9 mouse cellular contexts compared by ENCODE assay signal in genomic region chr3:41282431-41283037, GRCm38 (mm10).
DNase-seq lines count a peak whose midpoint lies in the region; ATAC-seq and TF ChIP-seq lines count a peak whose summit lies in the region.
"Had no signal": no experiment of that assay in that cellular context is flagged by ENCODE, and none has a peak within 500 bp of the region (broad histone marks: within the 10 kb centered on the region; RNA-seq: fewer than 3 reads in every experiment).

No protein-coding gene starts in this region.

- H3K9ac ChIP-seq in midbrain, embryonic 11.5 days (ENCODE audit: low read length) = no peak overlapping the region
- H3K9ac ChIP-seq in forebrain, embryonic 16.5 days (replicated peaks; ENCODE audit: low read depth, low read length) = no peak overlapping the region
- H3K9ac ChIP-seq in stomach, embryonic 15.5 days = no peak overlapping the region
- no peak overlapping the region for H3K9ac ChIP-seq in liver, postnatal 0 days (replicated peaks)
- H3K9ac ChIP-seq: midbrain, embryonic 12.5 days had no signal

- no peak for TF ChIP-seq EP300 in liver, postnatal 0 days (IDR thresholded peaks at IDR 0.05; ENCODE audit: low read depth)

- H3K27ac ChIP-seq in midbrain, embryonic 10.5 days (replicated peaks) = no peak overlapping the region
- H3K27ac ChIP-seq in midbrain, embryonic 11.5 days (ENCODE audit: low read depth, low read length) = no peak overlapping the region
- no peak overlapping the region for H3K27ac ChIP-seq in forebrain, embryonic 16.5 days (ENCODE audit: low read length)
- H3K27ac ChIP-seq in stomach, embryonic 15.5 days = no peak overlapping the region; the same call in 1 of the 2 replicates
- no peak overlapping the region for H3K27ac ChIP-seq in liver, postnatal 0 days (ENCODE audit: low read depth)
- H3K27ac ChIP-seq: midbrain, embryonic 12.5 days had no signal

- H3K4me2 ChIP-seq in midbrain, embryonic 11.5 days = no peak overlapping the region
- H3K4me2 ChIP-seq in forebrain, embryonic 16.5 days (ENCODE audit: low read length) = no peak overlapping the region
- H3K4me2 ChIP-seq in stomach, embryonic 15.5 days = no peak overlapping the region
- H3K4me2 ChIP-seq in liver, postnatal 0 days (ENCODE audit: low read depth, low read length) = no peak overlapping the region
- H3K4me2 ChIP-seq: midbrain, embryonic 12.5 days had no signal

- no peak for ATAC-seq in midbrain, embryonic 11.5 days (ENCODE audit: low FRiP score)
- ATAC-seq in forebrain, embryonic 16.5 days = peak; percentile 52; the same call in 1 of the 2 replicates
- ATAC-seq in stomach, embryonic 15.5 days (ENCODE audit: insufficient read depth, low FRiP score, low read depth) = peak; percentile 61; the same call in 1 of the 2 replicates
- no peak for ATAC-seq in megakaryocyte-erythroid progenitor cell, adult 5-6 weeks (replicated peaks; ENCODE audit: low FRiP score, low TSS enrichment, poor library complexity, severe bottlenecking)
- no peak for ATAC-seq in liver, postnatal 0 days

- WGBS in midbrain, embryonic 10.5 days = 68% methylated on average over 8 of the region's 8 CpGs
- WGBS in midbrain, embryonic 11.5 days = 73% methylated on average over 8 of the region's 8 CpGs
- 34% methylated on average over 8 of the region's 8 CpGs for WGBS in forebrain, embryonic 16.5 days
- 36% methylated on average over 8 of the region's 8 CpGs for WGBS in stomach, embryonic 15.5 days
- 58% methylated on average over 8 of the region's 8 CpGs for WGBS in liver, postnatal 0 days (ENCODE audit: insufficient replicate concordance)

- H3K36me3 ChIP-seq in midbrain, embryonic 10.5 days = no peaks in the 10 kb centered on the region
- no peaks in the 10 kb centered on the region for H3K36me3 ChIP-seq in midbrain, embryonic 11.5 days (ENCODE audit: control insufficient read depth, insufficient read depth, low read length)
- no peaks in the 10 kb centered on the region for H3K36me3 ChIP-seq in forebrain, embryonic 16.5 days (ENCODE audit: control insufficient read depth, insufficient read depth)
- no peaks in the 10 kb centered on the region for H3K36me3 ChIP-seq in stomach, embryonic 15.5 days
- no peaks in the 10 kb centered on the region for H3K36me3 ChIP-seq in liver, postnatal 0 days (replicated peaks; ENCODE audit: insufficient read depth, low read length)
- H3K36me3 ChIP-seq: midbrain, embryonic 12.5 days had no signal

- no peaks in the 10 kb centered on the region for H3K9me3 ChIP-seq in midbrain, embryonic 10.5 days (replicated peaks)
- no peaks in the 10 kb centered on the region for H3K9me3 ChIP-seq in midbrain, embryonic 11.5 days (ENCODE audit: control insufficient read depth, low read length)
- H3K9me3 ChIP-seq in forebrain, embryonic 16.5 days (ENCODE audit: control insufficient read depth, low read length) = no peaks in the 10 kb centered on the region
- H3K9me3 ChIP-seq in stomach, embryonic 15.5 days = no peaks in the 10 kb centered on the region
- peaks cover 8% of the 10 kb centered on the region; the same call in 1 of the 2 replicates for H3K9me3 ChIP-seq in liver, postnatal 0 days (ENCODE audit: low read length)
- H3K9me3 ChIP-seq: midbrain, embryonic 12.5 days had no signal

- no peak overlapping the region for H3K4me3 ChIP-seq in midbrain, embryonic 10.5 days
- no peak overlapping the region for H3K4me3 ChIP-seq in midbrain, embryonic 11.5 days (ENCODE audit: low read depth, low read length)
- H3K4me3 ChIP-seq in forebrain, embryonic 16.5 days (replicated peaks; ENCODE audit: low read length) = no peak overlapping the region
- no peak overlapping the region for H3K4me3 ChIP-seq in stomach, embryonic 15.5 days (replicated peaks)
- H3K4me3 ChIP-seq in liver, postnatal 0 days (ENCODE audit: low read depth, low read length) = no peak overlapping the region
- H3K4me3 ChIP-seq: midbrain, embryonic 12.5 days had no signal

- H3K27me3 ChIP-seq in midbrain, embryonic 10.5 days (ENCODE audit: low read depth, poor library complexity, severe bottlenecking) = no peaks in the 10 kb centered on the region
- no peaks in the 10 kb centered on the region for H3K27me3 ChIP-seq in midbrain, embryonic 11.5 days (ENCODE audit: control insufficient read depth, insufficient read depth, low read length)
- H3K27me3 ChIP-seq in forebrain, embryonic 16.5 days (replicated peaks; ENCODE audit: control insufficient read depth, insufficient read depth, low read length) = no peaks in the 10 kb centered on the region
- no peaks in the 10 kb centered on the region for H3K27me3 ChIP-seq in stomach, embryonic 15.5 days (replicated peaks)
- no peaks in the 10 kb centered on the region for H3K27me3 ChIP-seq in liver, postnatal 0 days (ENCODE audit: insufficient read depth, low read length)
- H3K27me3 ChIP-seq: midbrain, embryonic 12.5 days had no signal

- no peak for TF ChIP-seq CTCF in liver, postnatal 0 days (IDR thresholded peaks at IDR 0.05; ENCODE audit: low read depth)

- peaks cover 7% of the 10 kb centered on the region; the same call in 1 of the 2 replicates for H3K4me1 ChIP-seq in midbrain, embryonic 10.5 days
- no peaks in the 10 kb centered on the region for H3K4me1 ChIP-seq in midbrain, embryonic 11.5 days (ENCODE audit: control insufficient read depth, insufficient read depth, low read length)
- H3K4me1 ChIP-seq in forebrain, embryonic 16.5 days (replicated peaks; ENCODE audit: control insufficient read depth, insufficient read depth, low read length) = no peaks in the 10 kb centered on the region
- H3K4me1 ChIP-seq in stomach, embryonic 15.5 days = peaks cover 13% of the 10 kb centered on the region
- peaks cover 4% of the 10 kb centered on the region; the same call in 1 of the 2 replicates for H3K4me1 ChIP-seq in liver, postnatal 0 days (ENCODE audit: insufficient read depth)
- H3K4me1 ChIP-seq: midbrain, embryonic 12.5 days had no signal

- peak; percentile 19 for DNase-seq in midbrain, embryonic 10.5 days (ENCODE audit: low spot score)
- no peak for DNase-seq in midbrain, embryonic 11.5 days (ENCODE audit: low spot score, missing footprints)
- DNase-seq in kidney, postnatal 14 days = peak; percentile 42
- DNase-seq in right cerebral cortex, adult 2 months (ENCODE audit: low spot score in 2 of 2) = no peak
- no peak for DNase-seq in liver, postnatal 0 days

Comparison
In these comparisons a context has a peak if more than half of its experiments do, and no peak if none do; other contexts are left out.
1. DNase-seq: peak in midbrain, embryonic 10.5 days (single experiment) and kidney, postnatal 14 days (single experiment); none in midbrain, embryonic 11.5 days (single experiment), right cerebral cortex, adult 2 months (0 of 2) and liver, postnatal 0 days (single experiment).
2. ATAC-seq: peak in forebrain, embryonic 16.5 days (single experiment) and stomach, embryonic 15.5 days (single experiment); none in midbrain, embryonic 11.5 days (single experiment), megakaryocyte-erythroid progenitor cell, adult 5-6 weeks (single experiment) and liver, postnatal 0 days (single experiment).